ENCODE assay signal across 11 mouse cellular contexts in genomic region chr5:113703803-113704585, GRCm38 (mm10). TPM values are rescaled to one million over a fixed set of nuclear protein-coding genes. Genes with fewer than 3 reads are reported as not detected.
DNase-seq lines count a peak whose midpoint lies in the region; ATAC-seq and TF ChIP-seq lines count a peak whose summit lies in the region.
"Had no signal": no experiment of that assay in that cellular context is flagged by ENCODE, and none has a peak within 500 bp of the region (broad histone marks: within the 10 kb centered on the region; RNA-seq: fewer than 3 reads in every experiment).

No protein-coding gene starts in this region.

- H3K27ac ChIP-seq in embryonic facial prominence, embryonic 11.5 days (replicated peaks; ENCODE audit: low read depth, low read length), result 0 out of 2 replicates have a peak overlapping the region, but pooled peaks have one; percentile 13
- no peak overlapping the region for H3K27ac ChIP-seq in embryonic facial prominence, embryonic 10.5 days (replicated peaks)
- no peak overlapping the region for H3K27ac ChIP-seq in lung, postnatal 0 days (ENCODE audit: low read length)
- H3K27ac ChIP-seq in kidney, embryonic 15.5 days, result peak overlapping the region; percentile 38
- H3K27ac ChIP-seq in neural tube, embryonic 15.5 days (replicated peaks), result peak overlapping the region; percentile 67
- H3K27ac ChIP-seq: embryonic facial prominence, embryonic 15.5 days had no signal

- no peaks in the 10 kb centered on the region for H3K9me3 ChIP-seq in embryonic facial prominence, embryonic 11.5 days (replicated peaks; ENCODE audit: control insufficient read depth, low read length)
- no peaks in the 10 kb centered on the region for H3K9me3 ChIP-seq in embryonic facial prominence, embryonic 10.5 days
- no peaks in the 10 kb centered on the region for H3K9me3 ChIP-seq in lung, postnatal 0 days (ENCODE audit: low read length)
- H3K9me3 ChIP-seq in kidney, embryonic 15.5 days (replicated peaks), result no peaks in the 10 kb centered on the region
- H3K9me3 ChIP-seq in neural tube, embryonic 15.5 days (replicated peaks), result no peaks in the 10 kb centered on the region
- H3K9me3 ChIP-seq: embryonic facial prominence, embryonic 15.5 days had no signal

- no peak overlapping the region for H3K4me2 ChIP-seq in embryonic facial prominence, embryonic 11.5 days (ENCODE audit: low read depth, low read length)
- no peak overlapping the region for H3K4me2 ChIP-seq in lung, postnatal 0 days (replicated peaks; ENCODE audit: low read depth, low read length)
- 0 out of 2 replicates have a peak overlapping the region, but pooled peaks have one; percentile 7 for H3K4me2 ChIP-seq in kidney, embryonic 15.5 days
- 0 out of 2 replicates have a peak overlapping the region, but pooled peaks have one; percentile 11 for H3K4me2 ChIP-seq in neural tube, embryonic 15.5 days
- H3K4me2 ChIP-seq: embryonic facial prominence, embryonic 15.5 days had no signal

- no peaks in the 10 kb centered on the region for H3K27me3 ChIP-seq in embryonic facial prominence, embryonic 11.5 days (ENCODE audit: control insufficient read depth, insufficient read depth, low read length)
- H3K27me3 ChIP-seq in embryonic facial prominence, embryonic 10.5 days (replicated peaks; ENCODE audit: low read depth, poor library complexity, severe bottlenecking), result no peaks in the 10 kb centered on the region
- no peaks in the 10 kb centered on the region for H3K27me3 ChIP-seq in lung, postnatal 0 days (replicated peaks; ENCODE audit: insufficient read depth, low read length)
- H3K27me3 ChIP-seq in kidney, embryonic 15.5 days, result 0 out of 2 replicates have a peak, but pooled peaks cover 4% of the 10 kb centered on the region
- H3K27me3 ChIP-seq in neural tube, embryonic 15.5 days (replicated peaks), result no peaks in the 10 kb centered on the region
- H3K27me3 ChIP-seq: embryonic facial prominence, embryonic 15.5 days had no signal

- ATAC-seq in embryonic facial prominence, embryonic 11.5 days (replicated peaks; ENCODE audit: insufficient number of reproducible peaks, low FRiP score, low TSS enrichment, low read depth), result no peak
- ATAC-seq in lung, postnatal 0 days, result no peak; the same call in 1 of the 2 replicates
- ATAC-seq in kidney, embryonic 15.5 days (replicated peaks; ENCODE audit: low FRiP score), result no peak
- ATAC-seq in neural tube, embryonic 15.5 days (ENCODE audit: low FRiP score), result peak; percentile 71
- no peak for ATAC-seq in CD4-positive, CD25-positive, alpha-beta regulatory T cell, adult 4 months

- TF ChIP-seq CTCF in lung, postnatal 0 days (IDR thresholded peaks at IDR 0.05), result no peak

- H3K4me1 ChIP-seq in embryonic facial prominence, embryonic 11.5 days (ENCODE audit: control insufficient read depth, insufficient read depth, low read length), result no peaks in the 10 kb centered on the region
- peaks cover 8% of the 10 kb centered on the region; the same call in 1 of the 2 replicates for H3K4me1 ChIP-seq in embryonic facial prominence, embryonic 10.5 days
- no peaks in the 10 kb centered on the region for H3K4me1 ChIP-seq in lung, postnatal 0 days (ENCODE audit: insufficient read depth, low read depth, low read length)
- 0 out of 2 replicates have a peak, but pooled peaks cover 8% of the 10 kb centered on the region for H3K4me1 ChIP-seq in kidney, embryonic 15.5 days
- H3K4me1 ChIP-seq in neural tube, embryonic 15.5 days, result peaks cover 21% of the 10 kb centered on the region
- H3K4me1 ChIP-seq: embryonic facial prominence, embryonic 15.5 days had no signal

- H3K4me3 ChIP-seq in embryonic facial prominence, embryonic 11.5 days (ENCODE audit: low read depth, low read length), result no peak overlapping the region
- H3K4me3 ChIP-seq in embryonic facial prominence, embryonic 10.5 days, result no peak overlapping the region
- H3K4me3 ChIP-seq in lung, postnatal 0 days (ENCODE audit: low read depth, low read length), result no peak overlapping the region
- H3K4me3 ChIP-seq in kidney, embryonic 15.5 days (replicated peaks), result no peak overlapping the region
- no peak overlapping the region for H3K4me3 ChIP-seq in neural tube, embryonic 15.5 days (replicated peaks)
- H3K4me3 ChIP-seq: embryonic facial prominence, embryonic 15.5 days had no signal

- DNase-seq in embryonic facial prominence, embryonic 11.5 days (ENCODE audit: low spot score), result no peak
- DNase-seq in embryonic facial prominence, embryonic 10.5 days (ENCODE audit: low spot score), result no peak
- DNase-seq in lung, postnatal 0 days (ENCODE audit: low spot score), result peak; percentile 19
- DNase-seq in lung, postnatal 36 days, result no peak
- DNase-seq in frontal cortex, adult 2 months (ENCODE audit: extremely low spot score in 1 of 2, low spot score in 1 of 2), result no peak
- DNase-seq: gastrocnemius, postnatal 36 days had no signal

- no peaks in the 10 kb centered on the region for H3K36me3 ChIP-seq in embryonic facial prominence, embryonic 11.5 days (replicated peaks; ENCODE audit: control insufficient read depth, insufficient read depth, low read depth, low read length)
- H3K36me3 ChIP-seq in embryonic facial prominence, embryonic 10.5 days (replicated peaks), result no peaks in the 10 kb centered on the region
- no peaks in the 10 kb centered on the region for H3K36me3 ChIP-seq in lung, postnatal 0 days (ENCODE audit: insufficient read depth, low read length)
- H3K36me3 ChIP-seq in kidney, embryonic 15.5 days, result no peaks in the 10 kb centered on the region
- H3K36me3 ChIP-seq in neural tube, embryonic 15.5 days, result no peaks in the 10 kb centered on the region
- H3K36me3 ChIP-seq: embryonic facial prominence, embryonic 15.5 days had no signal

- TF ChIP-seq EP300 in lung, postnatal 0 days (IDR thresholded peaks at IDR 0.05), result peak; percentile 46; the same call in 1 of the 2 replicates

- no peak overlapping the region for H3K9ac ChIP-seq in embryonic facial prominence, embryonic 11.5 days (replicated peaks; ENCODE audit: low read length)
- no peak overlapping the region for H3K9ac ChIP-seq in lung, postnatal 0 days (replicated peaks; ENCODE audit: low read depth)
- no peak overlapping the region for H3K9ac ChIP-seq in kidney, embryonic 15.5 days
- no peak overlapping the region for H3K9ac ChIP-seq in neural tube, embryonic 15.5 days (replicated peaks)
- H3K9ac ChIP-seq: embryonic facial prominence, embryonic 15.5 days had no signal

- WGBS in embryonic facial prominence, embryonic 11.5 days, result 64% methylated on average over 21 of the region's 21 CpGs
- 69% methylated on average over 21 of the region's 21 CpGs for WGBS in embryonic facial prominence, embryonic 10.5 days
- WGBS in lung, postnatal 0 days, result 37% methylated on average over 21 of the region's 21 CpGs
- WGBS in kidney, embryonic 15.5 days, result 38% methylated on average over 21 of the region's 21 CpGs
- 18% methylated on average over 21 of the region's 21 CpGs for WGBS in neural tube, embryonic 15.5 days

RNA-seq across cellular contexts. Expression of gene 1700069L16Rik, which starts 20.6 kb away (rescaled TPM):
- polyA plus RNA-seq in embryonic facial prominence, embryonic 11.5 days (2014; fragmentation: Nextera tagmentation; extraction: Ambion mirVana), result not detected in 2 replicates
- polyA plus RNA-seq in embryonic facial prominence, embryonic 10.5 days (2016; fragmentation: Nextera tagmentation; extraction: Ambion mirVana), result not detected in 2 replicates
- polyA plus RNA-seq in lung, postnatal 0 days (2015; fragmentation: Nextera tagmentation; extraction: Ambion mirVana), result not detected in 2 replicates
- not detected in 2 replicates for polyA plus RNA-seq in kidney, embryonic 15.5 days (2015; fragmentation: Nextera tagmentation; extraction: Ambion mirVana)
- not detected in 2 replicates for polyA plus RNA-seq in neural tube, embryonic 15.5 days (2015; fragmentation: Nextera tagmentation; extraction: Ambion mirVana)
- not detected in 2 replicates for polyA plus RNA-seq in frontal cortex, adult 2 months (2012; rRNA removed)
- not detected for polyA plus RNA-seq in CD4-positive, CD25-positive, alpha-beta regulatory T cell, adult 4 months (2017; shearing (Covaris generic))
- polyA plus RNA-seq: embryonic facial prominence, embryonic 15.5 days; urinary bladder, adult 2 months had no signal

RNA-seq across cellular contexts. Expression of gene Ficd, which starts 31.6 kb away (rescaled TPM):
- polyA plus RNA-seq in embryonic facial prominence, embryonic 11.5 days (2014; fragmentation: Nextera tagmentation; extraction: Ambion mirVana), result 1.6 and 2.0 TPM in 2 replicates
- polyA plus RNA-seq in embryonic facial prominence, embryonic 10.5 days (2016; fragmentation: Nextera tagmentation; extraction: Ambion mirVana), result 3.6 and 4.0 TPM in 2 replicates
- 6.7 and 6.8 TPM in 2 replicates for polyA plus RNA-seq in lung, postnatal 0 days (2015; fragmentation: Nextera tagmentation; extraction: Ambion mirVana)
- 4.8 and 6.1 TPM in 2 replicates for polyA plus RNA-seq in kidney, embryonic 15.5 days (2015; fragmentation: Nextera tagmentation; extraction: Ambion mirVana)
- polyA plus RNA-seq in neural tube, embryonic 15.5 days (2015; fragmentation: Nextera tagmentation; extraction: Ambion mirVana), result 9.6 and 11.1 TPM in 2 replicates
- polyA plus RNA-seq in frontal cortex, adult 2 months (2012; rRNA removed), result 9.4 and 9.5 TPM in 2 replicates
- 1 to 10 TPM; 3.9 to 8.6 TPM for polyA plus RNA-seq in CD4-positive, CD25-positive, alpha-beta regulatory T cell, adult 4 months (2017; shearing (Covaris generic))

RNA-seq across cellular contexts. Expression of gene Cmklr1, which starts 53.8 kb away (rescaled TPM):
- 1.6 and 1.7 TPM in 2 replicates for polyA plus RNA-seq in embryonic facial prominence, embryonic 11.5 days (2014; fragmentation: Nextera tagmentation; extraction: Ambion mirVana)
- polyA plus RNA-seq in embryonic facial prominence, embryonic 10.5 days (2016; fragmentation: Nextera tagmentation; extraction: Ambion mirVana), result 0.41 and 0.69 TPM in 2 replicates
- 53.4 and 63.8 TPM in 2 replicates for polyA plus RNA-seq in lung, postnatal 0 days (2015; fragmentation: Nextera tagmentation; extraction: Ambion mirVana)
- polyA plus RNA-seq in kidney, embryonic 15.5 days (2015; fragmentation: Nextera tagmentation; extraction: Ambion mirVana), result 5.0 and 6.0 TPM in 2 replicates
- 2.9 and 3.2 TPM in 2 replicates for polyA plus RNA-seq in neural tube, embryonic 15.5 days (2015; fragmentation: Nextera tagmentation; extraction: Ambion mirVana)
- 3.0 and 4.0 TPM in 2 replicates for polyA plus RNA-seq in frontal cortex, adult 2 months (2012; rRNA removed)
- polyA plus RNA-seq in CD4-positive, CD25-positive, alpha-beta regulatory T cell, adult 4 months (2017; shearing (Covaris generic)), result not detected

Comparison
In these comparisons a context has a peak if more than half of its experiments do, and no peak if none do; other contexts are left out.
1. H3K27ac ChIP-seq: peak in embryonic facial prominence, embryonic 11.5 days (single experiment), kidney, embryonic 15.5 days (single experiment) and neural tube, embryonic 15.5 days (single experiment); none in embryonic facial prominence, embryonic 10.5 days (single experiment) and lung, postnatal 0 days (single experiment).
2. H3K4me2 ChIP-seq: peak in kidney, embryonic 15.5 days (single experiment) and neural tube, embryonic 15.5 days (single experiment); none in embryonic facial prominence, embryonic 11.5 days (single experiment) and lung, postnatal 0 days (single experiment).